ENCODE assay signal across 17 mouse cellular contexts in the genomic region with DNA sequence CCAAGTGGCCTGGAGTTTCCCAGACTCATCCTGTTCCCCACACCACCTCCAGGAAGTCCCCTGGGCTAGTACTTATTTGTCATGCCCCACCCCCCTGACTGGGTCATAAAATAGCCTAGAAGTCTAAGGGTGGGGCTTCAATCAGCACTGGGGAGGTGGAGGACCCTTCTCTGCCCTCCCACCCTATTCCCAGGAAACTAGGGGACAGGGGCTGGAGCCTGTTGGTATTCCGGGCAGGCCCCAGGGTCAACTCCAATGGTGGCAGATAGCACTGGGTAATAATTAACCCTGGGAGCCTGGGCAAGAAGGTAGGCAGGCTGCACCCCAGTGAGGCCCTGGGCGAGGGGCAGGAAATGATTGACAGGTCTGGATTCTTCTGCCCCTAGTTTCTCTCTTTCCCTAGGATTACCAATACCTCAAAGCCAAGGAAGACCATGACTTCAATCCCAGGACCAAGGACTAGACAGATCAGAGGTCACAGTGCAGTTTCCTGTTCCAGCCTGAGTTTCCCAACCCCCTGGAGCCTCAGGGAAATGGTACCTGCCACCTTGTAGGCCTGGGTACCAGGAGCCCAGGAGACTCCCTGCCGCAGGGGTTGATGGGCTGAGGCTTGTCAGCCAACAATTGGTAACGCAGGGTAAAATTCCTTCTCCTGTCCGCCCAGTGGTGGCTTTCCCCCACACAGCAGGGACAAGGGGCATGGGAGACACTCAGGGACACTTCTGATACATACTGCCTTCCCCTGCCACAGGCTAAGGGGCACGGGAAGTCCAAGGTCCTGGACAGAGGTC. TPM values are rescaled to one million over a fixed set of nuclear protein-coding genes. Genes with fewer than 3 reads are reported as not detected.
A peak's percentile ranks its signal among the peaks of the same experiment; 100 is the strongest.
DNase-seq lines count a peak whose midpoint lies in the region; ATAC-seq lines count a peak whose summit lies in the region.
"Had no signal": no experiment of that assay in that cellular context is flagged by ENCODE, and none has a peak within 500 bp of the region (broad histone marks: within the 10 kb centered on the region; RNA-seq: fewer than 3 reads in every experiment).

No protein-coding gene starts in this region.

- 71% methylated on average over 6 of the region's 6 CpGs for WGBS in embryonic facial prominence, embryonic 15.5 days
- 64% methylated on average over 6 of the region's 6 CpGs for WGBS in kidney, embryonic 14.5 days
- WGBS in liver, embryonic 15.5 days (ENCODE audit: insufficient replicate concordance): 53% methylated on average over 6 of the region's 6 CpGs

- peaks cover 14% of the 10 kb centered on the region for H3K4me1 ChIP-seq in embryonic facial prominence, embryonic 15.5 days
- H3K4me1 ChIP-seq in kidney, embryonic 14.5 days (ENCODE audit: control insufficient read depth, insufficient read depth, low read length): 0 out of 2 replicates have a peak, but pooled peaks cover 3% of the 10 kb centered on the region
- peaks cover 48% of the 10 kb centered on the region for H3K4me1 ChIP-seq in liver, embryonic 15.5 days (replicated peaks)

- H3K4me3 ChIP-seq in embryonic facial prominence, embryonic 15.5 days (replicated peaks): no peak overlapping the region
- no peak overlapping the region; the same call in 1 of the 2 replicates for H3K4me3 ChIP-seq in kidney, embryonic 14.5 days (ENCODE audit: low read length)
- no peak overlapping the region for H3K4me3 ChIP-seq in liver, embryonic 15.5 days (replicated peaks)

- H3K9me3 ChIP-seq in embryonic facial prominence, embryonic 15.5 days (replicated peaks): no peaks in the 10 kb centered on the region
- H3K9me3 ChIP-seq in kidney, embryonic 14.5 days (ENCODE audit: control insufficient read depth, low read length): no peaks in the 10 kb centered on the region
- no peaks in the 10 kb centered on the region for H3K9me3 ChIP-seq in liver, embryonic 15.5 days (replicated peaks)

- no peaks in the 10 kb centered on the region for H3K27me3 ChIP-seq in embryonic facial prominence, embryonic 15.5 days
- no peaks in the 10 kb centered on the region for H3K27me3 ChIP-seq in kidney, embryonic 14.5 days (ENCODE audit: control insufficient read depth, insufficient read depth, low read length)
- no peaks in the 10 kb centered on the region for H3K27me3 ChIP-seq in liver, embryonic 15.5 days

- peak; percentile 40 for DNase-seq in adrenal gland, postnatal 10 days
- no peak for DNase-seq in adrenal gland, adult 2 months
- DNase-seq in spleen, postnatal 10 days (ENCODE audit: low spot score in 2 of 2): no peak
- DNase-seq in testis, postnatal 10 days (ENCODE audit: low spot score): no peak
- DNase-seq: cerebellum, adult 18-20 months; gastrocnemius, postnatal 10 days; thymus, postnatal 36 days had no signal

- no peak overlapping the region for H3K27ac ChIP-seq in embryonic facial prominence, embryonic 15.5 days (replicated peaks)
- peak overlapping the region; percentile 64 for H3K27ac ChIP-seq in kidney, embryonic 14.5 days (ENCODE audit: low read depth, low read length)
- H3K27ac ChIP-seq in liver, embryonic 15.5 days (replicated peaks): peak overlapping the region; percentile 29
- H3K27ac ChIP-seq: hindbrain, postnatal 0 days had no signal

- no peak overlapping the region for H3K9ac ChIP-seq in embryonic facial prominence, embryonic 15.5 days
- H3K9ac ChIP-seq in kidney, embryonic 14.5 days (ENCODE audit: low read depth, low read length): no peak overlapping the region
- H3K9ac ChIP-seq in liver, embryonic 15.5 days: no peak overlapping the region

- no peak overlapping the region for H3K4me2 ChIP-seq in embryonic facial prominence, embryonic 15.5 days (replicated peaks)
- no peak overlapping the region for H3K4me2 ChIP-seq in kidney, embryonic 14.5 days (replicated peaks; ENCODE audit: low read depth, low read length)
- no peak overlapping the region for H3K4me2 ChIP-seq in liver, embryonic 15.5 days
- H3K4me2 ChIP-seq: midbrain, embryonic 11.5 days had no signal

- 0 out of 2 replicates have a peak, but pooled peaks have one; percentile 25 for ATAC-seq in embryonic facial prominence, embryonic 15.5 days (ENCODE audit: insufficient number of reproducible peaks, low FRiP score, low TSS enrichment, low read depth)
- peak; percentile 63 for ATAC-seq in kidney, embryonic 14.5 days (ENCODE audit: low FRiP score, low TSS enrichment)
- peak; percentile 51 for ATAC-seq in liver, embryonic 15.5 days (ENCODE audit: insufficient read depth)
- no peak for ATAC-seq in frontal cortex, adult (ENCODE audit: low TSS enrichment)
- ATAC-seq: hindbrain, postnatal 0 days had no signal

- peaks cover 34% of the 10 kb centered on the region; the same call in 1 of the 2 replicates for H3K36me3 ChIP-seq in embryonic facial prominence, embryonic 15.5 days
- peaks cover 36% of the 10 kb centered on the region for H3K36me3 ChIP-seq in kidney, embryonic 14.5 days (ENCODE audit: control insufficient read depth, insufficient read depth, low read length)
- peaks cover 44% of the 10 kb centered on the region for H3K36me3 ChIP-seq in liver, embryonic 15.5 days (replicated peaks)

RNA-seq across cellular contexts. Expression of a gene that starts 8.7 kb away (rescaled TPM):
- not detected for total RNA-seq in adrenal gland, postnatal 10 days (2021)
- not detected for total RNA-seq in adrenal gland, adult 2 months (2021)
- polyA plus RNA-seq in adrenal gland, adult 2 months (2012; rRNA removed): not detected in 2 replicates
- not detected in 2 replicates for polyA plus RNA-seq in embryonic facial prominence, embryonic 15.5 days (2015; fragmentation: Nextera tagmentation; extraction: Ambion mirVana)
- polyA plus RNA-seq in kidney, embryonic 14.5 days (2014; fragmentation: Nextera tagmentation; extraction: Ambion mirVana): not detected in 2 replicates
- polyA plus RNA-seq in liver, embryonic 15.5 days (2015; fragmentation: Nextera tagmentation; extraction: Ambion mirVana): not detected in 2 replicates
- total RNA-seq: adrenal gland, adult 18-20 months; hindbrain, postnatal 0 days; left cerebral cortex, postnatal 14 days had no signal
- polyA plus RNA-seq: hindbrain, postnatal 0 days; midbrain, embryonic 11.5 days; neural tube, embryonic 14.5 days; spleen, adult 2 months had no signal

RNA-seq across cellular contexts. Expression of a gene that starts 9.1 kb away (rescaled TPM):
- total RNA-seq in adrenal gland, postnatal 10 days (2021): 100 to 1,000 TPM; 333 to 433 TPM
- 100 to 1,000 TPM; 469 to 591 TPM for total RNA-seq in adrenal gland, adult 2 months (2021)
- 584 and 714 TPM in 2 replicates for polyA plus RNA-seq in adrenal gland, adult 2 months (2012; rRNA removed)
- polyA plus RNA-seq in embryonic facial prominence, embryonic 15.5 days (2015; fragmentation: Nextera tagmentation; extraction: Ambion mirVana): 31.7 and 32.2 TPM in 2 replicates
- 30.0 and 41.4 TPM in 2 replicates for polyA plus RNA-seq in kidney, embryonic 14.5 days (2014; fragmentation: Nextera tagmentation; extraction: Ambion mirVana)
- 55.6 and 63.7 TPM in 2 replicates for polyA plus RNA-seq in liver, embryonic 15.5 days (2015; fragmentation: Nextera tagmentation; extraction: Ambion mirVana)

RNA-seq across cellular contexts. Expression of a gene that starts 15.3 kb away (rescaled TPM):
- 100 to 1,000 TPM; 210 to 304 TPM for total RNA-seq in adrenal gland, postnatal 10 days (2021)
- total RNA-seq in adrenal gland, adult 2 months (2021): 100 to 1,000 TPM in 1 of 2 experiments, 10 to 100 TPM in 1; 71.2 to 146 TPM
- 355 and 444 TPM in 2 replicates for polyA plus RNA-seq in adrenal gland, adult 2 months (2012; rRNA removed)
- polyA plus RNA-seq in embryonic facial prominence, embryonic 15.5 days (2015; fragmentation: Nextera tagmentation; extraction: Ambion mirVana): 111 and 125 TPM in 2 replicates
- polyA plus RNA-seq in kidney, embryonic 14.5 days (2014; fragmentation: Nextera tagmentation; extraction: Ambion mirVana): 172 and 194 TPM in 2 replicates
- 55.1 and 64.6 TPM in 2 replicates for polyA plus RNA-seq in liver, embryonic 15.5 days (2015; fragmentation: Nextera tagmentation; extraction: Ambion mirVana)

RNA-seq across cellular contexts. Expression of a gene that starts 33.1 kb away (rescaled TPM):
- 10 to 100 TPM in 1 of 2 experiments, 1 to 10 TPM in 1; 9.1 to 17.1 TPM for total RNA-seq in adrenal gland, postnatal 10 days (2021)
- total RNA-seq in adrenal gland, adult 2 months (2021): 10 to 100 TPM in 1 of 2 experiments, 1 to 10 TPM in 1; 6.9 to 15.7 TPM
- 21.8 and 33.4 TPM in 2 replicates for polyA plus RNA-seq in adrenal gland, adult 2 months (2012; rRNA removed)
- polyA plus RNA-seq in embryonic facial prominence, embryonic 15.5 days (2015; fragmentation: Nextera tagmentation; extraction: Ambion mirVana): 44.0 and 48.6 TPM in 2 replicates
- polyA plus RNA-seq in kidney, embryonic 14.5 days (2014; fragmentation: Nextera tagmentation; extraction: Ambion mirVana): 30.3 and 39.1 TPM in 2 replicates
- polyA plus RNA-seq in liver, embryonic 15.5 days (2015; fragmentation: Nextera tagmentation; extraction: Ambion mirVana): 1.2 and 1.7 TPM in 2 replicates
